Mouse (Mus musculus) bone marrow, adult 2 months (tissue): ENCODE measurements around the gene Primpol.

Experiments used
- CTCF ChIP-seq: fragments of 200-500 bp; IDR thresholded peaks from 2 replicates; pipeline ENCODE4 v1.5.1; 2011; ENCODE audit warnings: low read length, control low read depth; ENCODE audit not compliant: control insufficient read depth, insufficient read depth
- POLR2A ChIP-seq: fragments of 200-500 bp; IDR thresholded peaks from 2 replicates; pipeline ENCODE4 v1.6.1; 2011; ENCODE audit warnings: low read depth, mild to moderate bottlenecking, control low read depth, low read length, borderline replicate concordance; ENCODE audit not compliant: control insufficient read depth

GRCm38 (mm10) chr8:46546431-46547176 is 70.4 kb downstream of the Primpol start:
- TF ChIP-seq POLR2A (no peak), CTCF (no peak)
